Mouse (Mus musculus) adipose tissue, adult 10 weeks (tissue): ENCODE data around the gene Gm14412. TPM values are rescaled to one million over a fixed set of nuclear protein-coding genes. Genes with fewer than 3 reads are reported as not detected.

ENCODE experiments used
- polyA plus RNA-seq: library from polyadenylated mRNA; stranded (reverse); fragments of 350-450 nt; fragmentation: Illumina TruSeq; extraction: RNeasy Lipid Tissue Mini Kit (QIAGEN cat#74804); gene quantifications from one replicate; pipeline ENCODE4 v1.2.3, GENCODE M21; 2014; ENCODE audit warnings: low read depth, low replicate concordance

Gm14412 gene
- 2.2 TPM for polyA plus RNA-seq

DNA sequence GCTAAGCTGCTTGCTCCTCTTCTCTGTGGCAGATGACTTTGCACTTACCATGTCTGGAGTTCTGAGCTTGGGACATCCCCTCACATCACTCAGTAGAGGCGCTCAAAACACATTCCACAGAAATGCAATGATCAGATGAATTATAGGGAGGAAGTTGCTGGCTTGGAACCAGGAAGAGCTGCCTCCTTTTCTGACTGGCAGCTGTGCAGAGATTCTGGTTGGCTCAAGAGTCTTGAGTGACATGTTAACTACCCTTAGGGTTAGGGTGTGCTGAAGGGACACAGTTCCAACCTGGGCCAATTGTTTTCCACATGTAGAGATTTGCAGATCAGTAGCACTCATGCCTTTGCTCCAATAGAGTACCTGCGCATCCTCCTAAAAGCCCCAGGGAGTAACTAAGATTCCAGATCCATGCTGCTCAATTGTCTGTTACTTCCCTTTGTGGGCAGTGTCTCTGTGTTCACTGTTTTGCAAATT is at the start of gene Gm14412:
Gene Gm14412 (minus strand): TSS at position 51 of the 477 bp plus-strand sequence.

DNA sequence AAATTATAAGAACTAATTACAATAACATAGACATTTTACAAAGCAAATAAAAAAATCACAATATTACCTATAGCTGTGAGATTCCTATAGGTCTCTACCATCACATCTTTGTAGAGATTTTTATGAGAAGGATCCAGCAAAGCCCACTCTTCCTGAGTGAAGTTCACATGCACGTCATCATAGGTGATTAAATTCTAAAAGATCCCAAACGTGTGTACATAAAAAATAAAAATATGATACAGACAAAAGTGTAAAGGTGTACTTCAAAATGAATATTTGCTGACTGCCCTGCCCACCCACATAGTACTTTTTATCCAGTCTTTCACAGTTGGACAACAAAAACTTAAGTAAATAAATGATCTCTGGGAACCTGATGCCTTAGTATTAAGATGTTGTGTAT is 57.2 kb downstream of the Gm14412 start, which contains the start of gene Gm14409:
Gene Gm14409 (minus strand): TSS at position 101 of the 400 bp plus-strand sequence.

Other genes starting within 250 kb of the Gm14412 start
- gene Gm14401, start 250.0 kb downstream of the Gm14412 start, polyA plus RNA-seq, result not detected
- 23.0 TPM for gene Gm14410, start 117.9 kb downstream of the Gm14412 start, polyA plus RNA-seq
- gene Gm14409, start 57.3 kb downstream of the Gm14412 start, polyA plus RNA-seq, result not detected
- gene Gm14418, start 74.0 kb upstream of the Gm14412 start, polyA plus RNA-seq, result 9.4 TPM
- 45.3 TPM for gene Zfp970, start 140.4 kb upstream of the Gm14412 start, polyA plus RNA-seq
- 13.8 TPM for gene Gm14403, start 173.9 kb upstream of the Gm14412 start, polyA plus RNA-seq